Mouse (Mus musculus) lung, adult 2 months (tissue): Measurements from ENCODE around the gene Gm5460.

ENCODE experiments used
- CTCF ChIP-seq: fragments of 200-500 bp; IDR thresholded peaks from 2 replicates; pipeline ENCODE4 v1.5.1; 2011; ENCODE audit warnings: mild to moderate bottlenecking, low read length, control low read depth; ENCODE audit not compliant: insufficient read depth
- POLR2A ChIP-seq: fragments of 200-500 bp; IDR thresholded peaks from 2 replicates; pipeline ENCODE4 v1.6.1; 2011; ENCODE audit warnings: low read depth, mild to moderate bottlenecking, control low read depth, low read length, borderline replicate concordance; ENCODE audit errors: extremely low read depth

DNA sequence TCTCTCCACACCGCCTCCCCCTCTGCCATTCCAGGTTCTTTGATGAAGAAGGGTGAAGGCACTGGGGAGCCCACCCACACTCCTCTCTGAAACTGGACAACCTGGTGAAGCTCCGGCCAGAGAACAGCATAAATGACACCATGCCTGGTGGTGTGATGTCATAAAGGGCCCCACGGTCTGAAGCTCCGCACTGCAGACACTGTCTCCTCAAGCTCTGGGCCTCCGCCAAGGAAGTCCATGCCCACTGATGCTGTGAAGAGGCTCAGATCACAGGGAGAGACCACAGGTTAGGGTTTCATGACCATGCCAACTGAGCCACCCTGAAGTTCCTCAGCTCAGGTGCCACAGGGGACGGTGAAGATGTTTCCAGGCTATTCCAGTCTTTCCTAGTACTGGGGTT is 36.0 kb downstream of the Gm5460 start, which contains the start of gene Antxrl:
- TF ChIP-seq CTCF, result no peak
- TF ChIP-seq POLR2A, result no peak
